Mouse (Mus musculus) hindbrain, embryonic 15.5 days (tissue): ENCODE data around the gene Abcb7. TPM values are rescaled to one million over a fixed set of nuclear protein-coding genes. Genes with fewer than 3 reads are reported as not detected.
"Not testable (repeated sequence)": the region's sequence is repeated elsewhere in the genome, so short reads cannot be mapped to it uniquely, and the experiment has no call there.

Source experiments
- ATAC-seq: fragments of 200-750 bp; cut with Nextera tagmentation; 2 replicates; pipeline ENCODE4 v1.8.0; 2017; ENCODE audit warnings: low read depth, moderate number of reproducible peaks, moderate TSS enrichment; ENCODE audit not compliant: low FRiP score
- H3K27ac ChIP-seq: fragments of 300-500 bp; sonication (generic); replicated peaks from 2 replicates; pipeline ENCODE4 v1.5.1; 2015; ENCODE audit warnings: mild to moderate bottlenecking, inconsistent platforms
- H3K27me3 ChIP-seq: fragments of 300-500 bp; sonication (generic); 2 replicates; pipeline ENCODE4 v1.6.1; 2015; ENCODE audit warnings: control low read depth, inconsistent platforms
- H3K36me3 ChIP-seq: fragments of 300-500 bp; sonication (generic); 2 replicates; pipeline ENCODE4 v1.6.1; 2015; ENCODE audit warnings: control low read depth, inconsistent platforms
- H3K4me1 ChIP-seq: fragments of 300-500 bp; sonication (generic); replicated peaks from 2 replicates; pipeline ENCODE4 v1.6.1; 2015; ENCODE audit warnings: control low read depth, inconsistent platforms
- H3K4me2 ChIP-seq: fragments of 300-500 bp; sonication (generic); 2 replicates; pipeline ENCODE4 v1.6.1; 2015; ENCODE audit warnings: moderate library complexity, mild to moderate bottlenecking, inconsistent platforms
- H3K4me3 ChIP-seq: fragments of 300-500 bp; sonication (generic); 2 replicates; pipeline ENCODE4 v1.5.1; 2015; ENCODE audit warnings: mild to moderate bottlenecking, inconsistent platforms
- H3K9ac ChIP-seq: fragments of 300-500 bp; sonication (generic); 2 replicates; pipeline ENCODE4 v1.6.1; 2015; ENCODE audit warnings: inconsistent platforms
- H3K9me3 ChIP-seq: fragments of 300-500 bp; sonication (generic); 2 replicates; pipeline ENCODE4 v1.6.1; 2016; ENCODE audit warnings: control low read depth, inconsistent platforms
- WGBS: fragments of 180-500 bp; shearing (Covaris S2); methylation state at CpG from one replicate; pipeline ENCODE4 v1.1.7; 2015; 5-methylcytosine and 5-hydroxymethylcytosine counted together
- polyA plus RNA-seq: library from polyadenylated mRNA; unstranded; fragments of >200 nt; fragmentation: Nextera tagmentation; extraction: Ambion mirVana; gene quantifications from 2 replicates; pipeline ENCODE4 v1.2.1, GENCODE M21; 2015

Abcb7 gene
- polyA plus RNA-seq, 1 experiment from 2014 or later, result 6.4 TPM

DNA sequence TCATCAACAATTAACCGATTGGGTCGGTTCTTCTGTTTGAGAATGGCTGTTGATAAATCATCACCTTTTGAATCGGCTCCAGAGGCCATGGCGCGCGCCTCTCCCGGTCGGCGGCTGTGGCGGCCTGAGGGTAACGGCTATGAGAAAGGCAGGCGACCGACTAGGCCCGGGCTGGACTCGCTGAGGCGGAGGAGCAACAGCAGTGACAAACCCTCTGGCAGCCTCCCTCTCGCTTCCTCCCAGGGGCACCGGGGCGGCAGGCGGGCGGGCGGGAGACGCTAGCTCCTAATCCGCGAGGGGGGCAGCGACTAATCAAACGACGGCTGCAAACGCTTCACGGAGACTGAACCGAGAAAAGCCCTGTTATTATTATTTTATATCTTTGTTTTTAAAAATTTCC lies 65.5 kb downstream of the Abcb7 start:
- not testable (repeated sequence) for H3K27ac ChIP-seq, H3K4me1 ChIP-seq, H3K27me3 ChIP-seq, H3K9me3 ChIP-seq, H3K9ac ChIP-seq, ATAC-seq, H3K4me2 ChIP-seq, H3K4me3 ChIP-seq, H3K36me3 ChIP-seq
- WGBS, result 92% methylated on average over 13 of the region's 31 CpGs

DNA sequence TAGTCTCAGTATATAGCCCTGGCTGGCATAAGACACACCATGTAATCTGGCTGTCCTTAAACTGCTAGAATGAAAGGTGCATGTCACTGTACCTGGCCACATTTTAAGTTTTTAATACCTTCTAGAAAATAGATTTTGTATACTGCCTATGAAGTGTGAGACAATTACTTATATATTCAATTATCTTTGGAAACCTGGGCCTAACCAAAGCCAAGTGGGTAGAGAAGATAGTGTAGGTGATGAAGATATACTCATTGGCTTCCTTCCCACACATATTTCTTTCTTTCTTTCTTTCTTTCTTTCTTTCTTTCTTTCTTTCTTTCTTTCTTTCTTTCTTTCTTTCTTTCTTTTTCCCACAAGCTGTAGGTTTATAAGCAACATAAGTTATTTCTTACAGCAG lies 121.9 kb downstream of the Abcb7 start:
- no peaks in the 10 kb centered on the region for H3K36me3 ChIP-seq
- no peaks in the 10 kb centered on the region for H3K27me3 ChIP-seq
- no peak overlapping the region for H3K4me3 ChIP-seq
- no peak overlapping the region for H3K27ac ChIP-seq
- H3K4me1 ChIP-seq, result no peaks in the 10 kb centered on the region
- H3K4me2 ChIP-seq, result no peak overlapping the region
- ATAC-seq, result no peak
- no peak overlapping the region for H3K9ac ChIP-seq
- no peaks in the 10 kb centered on the region for H3K9me3 ChIP-seq

DNA sequence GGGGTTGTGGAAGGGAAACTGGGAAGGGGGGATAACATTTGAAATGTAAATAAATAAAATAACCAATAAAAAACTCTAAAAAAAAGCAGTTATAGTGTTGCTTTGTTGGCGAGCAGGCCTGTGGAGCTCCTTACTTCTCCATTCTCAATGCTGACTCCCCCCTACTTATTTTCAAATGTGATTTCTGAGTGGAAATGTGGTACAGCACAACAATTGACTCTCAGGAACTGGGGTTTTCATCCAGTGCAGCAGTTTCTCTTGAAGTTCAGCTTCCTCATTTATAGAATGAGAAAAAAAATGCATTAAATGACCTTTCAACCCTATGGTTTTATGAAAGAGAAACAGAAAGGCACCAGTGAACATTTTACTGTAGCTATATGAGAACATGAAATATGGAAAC lies 133.8 kb downstream of the Abcb7 start:
- 92% methylated on average over 1 of the region's 1 CpGs for WGBS
- no peaks in the 10 kb centered on the region for H3K36me3 ChIP-seq
- no peak overlapping the region for H3K9ac ChIP-seq
- H3K9me3 ChIP-seq, result no peaks in the 10 kb centered on the region
- H3K4me1 ChIP-seq, result no peaks in the 10 kb centered on the region
- 0 out of 2 replicates have a peak, but pooled peaks cover 3% of the 10 kb centered on the region for H3K27me3 ChIP-seq
- no peak overlapping the region for H3K4me3 ChIP-seq
- H3K27ac ChIP-seq, result no peak overlapping the region
- no peak overlapping the region for H3K4me2 ChIP-seq
- ATAC-seq, result no peak

DNA sequence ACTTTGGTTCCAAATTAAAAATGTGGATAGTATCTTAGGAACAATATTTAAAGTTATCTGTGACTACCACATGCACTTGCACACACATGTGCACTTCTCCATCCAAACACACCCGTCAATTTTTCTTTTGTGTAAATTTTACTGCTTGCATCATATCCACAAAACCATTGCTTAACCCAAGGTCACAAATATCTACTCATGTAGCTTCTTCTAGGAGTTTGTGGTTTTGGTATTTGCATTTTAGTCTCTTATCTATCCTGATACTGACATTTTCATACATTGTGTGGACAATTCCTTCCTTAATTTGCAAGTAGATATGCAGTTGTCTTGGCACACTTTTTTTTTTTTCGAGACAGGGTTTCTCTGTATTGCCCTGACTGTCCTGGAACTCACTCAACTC lies 149.3 kb downstream of the Abcb7 start:
- no peak for ATAC-seq
- no peak overlapping the region for H3K4me2 ChIP-seq
- 79% methylated on average over 2 of the region's 2 CpGs for WGBS

GRCm38 (mm10) chrX:104262468-104262867 lies 151.2 kb downstream of the Abcb7 start:
- ATAC-seq, result no peak
- Histone ChIP-seq H3K27ac (no peak overlapping the region), H3K9me3 (no peaks in the 10 kb centered on the region), H3K4me1 (no peaks in the 10 kb centered on the region), H3K9ac (no peak overlapping the region), H3K27me3 (no peaks in the 10 kb centered on the region), H3K4me2 (no peak overlapping the region), H3K4me3 (no peak overlapping the region), H3K36me3 (no peaks in the 10 kb centered on the region)
- WGBS, result 92% methylated on average over 1 of the region's 1 CpGs

More for the DNA sequence above, 149.3 kb downstream of the Abcb7 start:
- Histone ChIP-seq H3K4me1 (no peaks in the 10 kb centered on the region), H3K4me3 (no peak overlapping the region), H3K27me3 (no peaks in the 10 kb centered on the region), H3K36me3 (no peaks in the 10 kb centered on the region), H3K9ac (no peak overlapping the region), H3K9me3 (no peaks in the 10 kb centered on the region), H3K27ac (no peak overlapping the region)

DNA sequence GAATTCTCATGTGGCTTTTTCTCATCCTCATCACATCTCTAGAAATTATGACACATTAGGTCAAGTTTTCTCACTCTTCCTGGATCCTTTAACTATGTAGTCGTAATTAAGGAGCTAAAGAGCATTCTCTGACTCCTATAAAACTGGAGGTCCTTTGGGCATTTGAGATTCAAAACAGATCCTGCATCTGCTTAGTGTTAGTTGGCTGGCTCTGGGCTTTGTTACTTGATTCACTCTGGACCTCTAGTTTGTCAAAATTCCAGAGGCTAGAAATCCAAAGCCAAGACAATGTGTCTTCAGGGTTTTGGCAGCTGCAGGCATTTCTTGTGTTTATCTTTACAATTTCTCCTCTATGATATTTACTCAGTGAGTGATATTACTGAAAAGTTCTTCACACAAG lies 157.1 kb downstream of the Abcb7 start:
- no peaks in the 10 kb centered on the region for H3K27me3 ChIP-seq
- H3K4me3 ChIP-seq, result no peak overlapping the region
- H3K36me3 ChIP-seq, result no peaks in the 10 kb centered on the region
- H3K27ac ChIP-seq, result no peak overlapping the region
- no peaks in the 10 kb centered on the region for H3K4me1 ChIP-seq
- H3K9me3 ChIP-seq, result no peaks in the 10 kb centered on the region
- ATAC-seq, result no peak
- WGBS, result 61% methylated on average over 1 of the region's 1 CpGs
- H3K9ac ChIP-seq, result no peak overlapping the region
- H3K4me2 ChIP-seq, result no peak overlapping the region

Other genes with a start within 250 kb of the Abcb7 start
- gene Nexmif, start 212.7 kb downstream of the Abcb7 start, polyA plus RNA-seq, result 15.8 and 15.9 TPM in 2 replicates
- gene Uprt, start 69.0 kb upstream of the Abcb7 start, polyA plus RNA-seq, result 1.9 and 2.3 TPM in 2 replicates